Mouse (Mus musculus): ENCODE results near the gene Uspl1.

Uspl1 gene

DNA sequence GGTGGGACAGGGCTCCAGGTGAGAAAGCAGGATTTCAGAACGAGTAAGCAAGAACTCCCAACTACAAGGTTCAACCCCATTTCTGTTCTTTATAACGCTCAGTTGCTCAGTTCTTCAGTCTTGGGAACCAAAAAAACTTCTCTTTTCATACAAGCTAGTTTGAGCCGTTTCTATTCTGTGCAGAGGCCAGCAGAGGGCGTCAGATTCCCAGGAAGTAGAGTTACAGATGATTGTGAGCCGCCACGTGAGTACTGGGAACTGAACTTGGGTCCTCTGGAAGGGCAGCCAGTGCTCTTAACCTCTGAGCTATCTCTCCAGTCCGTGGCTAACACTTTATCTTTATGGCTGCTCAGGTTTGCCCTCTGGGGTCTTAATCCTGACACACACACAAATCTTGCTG, 77.3 kb downstream of the Uspl1 start:
- no peak for DNase-seq

DNA sequence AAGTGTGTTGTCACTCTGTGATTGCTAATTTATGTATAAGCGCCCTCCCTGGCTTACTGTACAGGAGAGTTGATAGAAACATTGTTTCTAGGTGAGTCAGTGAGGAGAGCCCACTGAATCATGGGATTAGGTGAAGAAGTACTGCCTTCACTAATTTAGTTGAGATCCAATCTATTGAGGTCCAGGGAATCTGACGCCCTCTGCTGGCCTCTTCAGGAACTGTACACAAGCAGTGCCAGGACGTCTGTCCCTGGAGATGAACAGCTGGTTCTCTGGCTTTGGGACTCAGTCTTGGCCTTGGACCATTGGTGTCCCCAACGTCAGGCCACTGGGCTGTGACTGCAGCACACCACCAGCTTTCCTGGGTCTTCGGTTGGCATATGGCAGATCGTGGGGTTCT, 77.7 kb downstream of the Uspl1 start:
- DNase-seq: peak; percentile 39

DNA sequence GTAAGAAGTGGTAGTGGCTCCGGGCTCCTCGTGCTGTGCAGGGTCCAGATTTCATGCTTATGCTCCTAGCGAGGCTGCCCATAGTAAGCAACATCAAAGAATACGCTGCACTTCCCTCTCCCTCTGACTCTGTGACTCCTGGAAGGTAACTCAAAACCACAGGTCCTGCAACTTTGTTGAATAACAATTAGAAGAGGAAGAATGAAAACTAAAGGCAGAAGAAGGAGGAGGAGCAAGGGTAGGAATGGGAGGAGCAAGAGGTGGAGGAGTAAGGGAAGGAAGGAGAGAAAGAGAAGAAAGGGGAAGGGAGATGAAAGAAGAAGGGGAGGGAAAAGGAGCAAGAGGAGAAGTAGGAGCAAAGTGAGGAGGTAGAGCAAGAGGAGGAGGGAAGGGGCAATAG, 80.3 kb downstream of the Uspl1 start, which contains the start of gene Alox5ap:
Gene Alox5ap, plus strand, starts transcription at position 363 of the 400 bp plus-strand sequence.
- DNase-seq: no peak

DNA sequence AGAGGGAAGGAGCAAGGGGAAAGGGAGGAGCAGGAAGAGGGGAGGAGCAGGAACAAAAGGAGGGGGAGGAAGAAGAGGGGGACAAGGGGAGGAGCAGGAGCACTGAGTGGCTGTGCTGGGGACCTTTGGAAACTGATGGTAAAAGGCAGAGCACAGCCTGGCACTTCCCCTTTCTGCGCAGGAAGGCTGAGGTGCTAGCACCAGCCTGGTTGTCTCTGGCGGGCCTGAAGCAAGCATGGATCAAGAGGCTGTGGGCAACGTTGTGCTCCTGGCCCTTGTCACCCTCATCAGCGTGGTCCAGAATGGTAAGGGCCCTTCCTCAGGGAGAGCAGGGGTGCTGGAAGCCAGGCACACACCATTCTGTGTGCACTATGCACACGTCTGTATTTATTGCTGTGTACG, 80.7 kb downstream of the Uspl1 start:
- DNase-seq: peak; percentile 54
